Mouse (Mus musculus) midbrain, embryonic 10.5 days (tissue): ENCODE data around the gene Emg1. TPM values are rescaled to one million over a fixed set of nuclear protein-coding genes. Genes with fewer than 3 reads are reported as not detected.
A peak's percentile ranks its signal among the peaks of the same experiment; 100 is the strongest.

ENCODE experiments used
- DNase-seq: peaks from one replicate; pipeline ENCODE4 v3.0.0-alpha.2; 2017; ENCODE audit warnings: low spot score
- H3K27ac ChIP-seq: fragments of 300-500 bp; sonication (generic); replicated peaks from 2 replicates; pipeline ENCODE4 v1.5.1; 2016; ENCODE audit warnings: mild to moderate bottlenecking
- H3K27me3 ChIP-seq: fragments of 300-500 bp; sonication (generic); 2 replicates; pipeline ENCODE4 v1.6.1; 2016; ENCODE audit warnings: low read depth, mild to moderate bottlenecking; ENCODE audit not compliant: poor library complexity, severe bottlenecking
- H3K36me3 ChIP-seq: fragments of 300-500 bp; sonication (generic); 2 replicates; pipeline ENCODE4 v1.6.1; 2016; ENCODE audit warnings: mild to moderate bottlenecking, moderate library complexity
- H3K4me1 ChIP-seq: fragments of 300-500 bp; sonication (generic); 2 replicates; pipeline ENCODE4 v1.6.1; 2016
- H3K4me3 ChIP-seq: fragments of 300-500 bp; sonication (generic); 2 replicates; pipeline ENCODE4 v1.5.1; 2016; ENCODE audit warnings: mild to moderate bottlenecking, moderate library complexity
- H3K9me3 ChIP-seq: fragments of 300-500 bp; sonication (generic); replicated peaks from 2 replicates; pipeline ENCODE4 v1.6.1; 2016; ENCODE audit warnings: mild to moderate bottlenecking
- WGBS: fragments of 180-500 bp; shearing (Covaris S2); methylation state at CpG from one replicate; pipeline ENCODE4 v1.1.7; 2016; 5-methylcytosine and 5-hydroxymethylcytosine counted together
- microRNA counts: library from miRNA; unstranded; fragments of <30 nt; microRNA quantifications from one replicate; lab custom pipeline; 2017
- microRNA-seq: library from miRNA; unstranded; fragments of <30 nt; microRNA quantifications from one replicate; pipeline ENCODE4, GENCODE M21; 2017
- polyA plus RNA-seq: library from polyadenylated mRNA; unstranded; fragments of >200 nt; fragmentation: Nextera tagmentation; extraction: Ambion mirVana; gene quantifications from 2 replicates; pipeline ENCODE4 v1.2.1, GENCODE M21; 2016

The Emg1 gene
- polyA plus RNA-seq, 1 experiment from 2014 or later, result 243 TPM

- WGBS, result under 1% methylated on average over 82 of the region's 87 CpGs
- peaks cover 12% of the 10 kb centered on the region for H3K4me1 ChIP-seq
- H3K27me3 ChIP-seq, result no peaks in the 10 kb centered on the region
- peak; percentile 99 for DNase-seq
- peak within 1 kb of the TSS; percentile 77 for H3K4me3 ChIP-seq
- peak within 1 kb of the TSS; percentile 88 for H3K27ac ChIP-seq
- no peaks in the 10 kb centered on the region for H3K36me3 ChIP-seq
- no peaks in the 10 kb centered on the region for H3K9me3 ChIP-seq
Measured at GRCm38 (mm10) chr6:124662477-124663423, 49.2 kb downstream of the Emg1 start, which contains the start of gene Lpcat3. Lpcat3 (plus strand) TSS chr6:124663027.

GRCm38 (mm10) chr6:124661995-124662394, 50.0 kb downstream of the Emg1 start:
- no peak for DNase-seq
- Histone ChIP-seq H3K36me3 (no peaks in the 10 kb centered on the region), H3K9me3 (no peaks in the 10 kb centered on the region), H3K4me3 (peak overlapping the region; percentile 77), H3K27ac (peak overlapping the region; percentile 88), H3K4me1 (peaks cover 12% of the 10 kb centered on the region), H3K27me3 (no peaks in the 10 kb centered on the region)
- WGBS, result 30% methylated on average over 6 of the region's 6 CpGs

- Histone ChIP-seq H3K9me3 (no peaks in the 10 kb centered on the region), H3K27ac (no peak overlapping the region), H3K27me3 (no peaks in the 10 kb centered on the region), H3K4me3 (no peak overlapping the region), H3K4me1 (peaks cover 12% of the 10 kb centered on the region), H3K36me3 (no peaks in the 10 kb centered on the region)
- no peak for DNase-seq
- WGBS, result 96% methylated on average over 4 of the region's 4 CpGs
Measured at GRCm38 (mm10) chr6:124661156-124661806, 50.7 kb downstream of the Emg1 start.

- H3K36me3 ChIP-seq, result no peaks in the 10 kb centered on the region
- WGBS, result 54% methylated on average over 2 of the region's 2 CpGs
- peaks cover 5% of the 10 kb centered on the region; the same call in 1 of the 2 replicates for H3K4me1 ChIP-seq
- H3K4me3 ChIP-seq, result no peak overlapping the region
- peaks cover 7% of the 10 kb centered on the region; the same call in 1 of the 2 replicates for H3K9me3 ChIP-seq
- H3K27me3 ChIP-seq, result no peaks in the 10 kb centered on the region
- DNase-seq, result no peak
- no peak overlapping the region for H3K27ac ChIP-seq
Measured at GRCm38 (mm10) chr6:124658067-124658466, 53.9 kb downstream of the Emg1 start.

- Histone ChIP-seq H3K27ac (no peak overlapping the region), H3K27me3 (no peaks in the 10 kb centered on the region), H3K36me3 (no peaks in the 10 kb centered on the region), H3K4me1 (no peaks in the 10 kb centered on the region), H3K4me3 (no peak overlapping the region), H3K9me3 (peaks cover 10% of the 10 kb centered on the region; the same call in 1 of the 2 replicates)
- 79% methylated on average over 6 of the region's 6 CpGs for WGBS
- DNase-seq, result no peak
Measured at GRCm38 (mm10) chr6:124655893-124656292, 56.1 kb downstream of the Emg1 start.

MicroRNAs within 50 kb of the gene (microRNA counts, 519-probe panel; counts per million panel counts)
- microRNA mmu-miR-141 (lab: Ali Mortazavi, UCI), result not detected
- microRNA mmu-miR-200c (lab: Ali Mortazavi, UCI), result 4,291 counts per million, percentile 21 among the panel's probes with 10 or more counts

Small RNA genes within 50 kb of the gene (microRNA-seq; reads per million reads assigned to microRNA genes)
- gene Mir141 (91.6 reads per million, percentile 49 among the genes with 10 or more reads in this experiment), gene Mir200c (600 reads per million, percentile 70 among the genes with 10 or more reads in this experiment)

Other genes with a start within 250 kb of the Emg1 start
- 8.4 and 15.2 TPM in 2 replicates for gene Clstn3, start 247.4 kb downstream of the Emg1 start, polyA plus RNA-seq
- 0.14 and 0.28 TPM in 2 replicates for gene C1rl, start 219.1 kb downstream of the Emg1 start, polyA plus RNA-seq
- gene C1ra, start 199.8 kb downstream of the Emg1 start, polyA plus RNA-seq, result 0.06 and 0.12 TPM in 2 replicates
- gene C1s1, start 169.8 kb downstream of the Emg1 start, polyA plus RNA-seq, result 0.17 and 0.37 TPM in 2 replicates
- gene C1rb, start 141.9 kb downstream of the Emg1 start, polyA plus RNA-seq, result not detected in 2 replicates
- gene C1s2, start 76.1 kb downstream of the Emg1 start, polyA plus RNA-seq, result 0.11 TPM in 1 of 2 replicates, not detected in the other
- 35.8 and 38.7 TPM in 2 replicates for gene Lpcat3, start 49.2 kb downstream of the Emg1 start, polyA plus RNA-seq
- gene Phb2, start 158 bp upstream of the Emg1 start, polyA plus RNA-seq, result 401 and 471 TPM in 2 replicates
- 6.1 and 7.2 TPM in 2 replicates for gene Ptpn6, start 26.5 kb upstream of the Emg1 start, polyA plus RNA-seq
- 445 and 490 TPM in 2 replicates for gene Grcc10, start 29.2 kb upstream of the Emg1 start, polyA plus RNA-seq
- gene Gm45234, start 43.8 kb upstream of the Emg1 start, polyA plus RNA-seq, result not detected in 2 replicates
- gene Atn1, start 44.3 kb upstream of the Emg1 start, polyA plus RNA-seq, result 10.2 and 10.5 TPM in 2 replicates
- 4.6 and 6.5 TPM in 2 replicates for gene Eno2, start 57.5 kb upstream of the Emg1 start, polyA plus RNA-seq
- 1.3 and 1.4 TPM in 2 replicates for gene Lrrc23, start 67.5 kb upstream of the Emg1 start, polyA plus RNA-seq
- 8.8 and 10.0 TPM in 2 replicates for gene Spsb2, start 96.5 kb upstream of the Emg1 start, polyA plus RNA-seq
- gene Tpi1, start 102.1 kb upstream of the Emg1 start, polyA plus RNA-seq, result 786 and 953 TPM in 2 replicates
- gene Usp5, start 117.3 kb upstream of the Emg1 start, polyA plus RNA-seq, result 212 and 228 TPM in 2 replicates
- gene Cdca3, start 117.4 kb upstream of the Emg1 start, polyA plus RNA-seq, result 258 and 273 TPM in 2 replicates
- 0.89 and 3.4 TPM in 2 replicates for gene Gnb3, start 128.1 kb upstream of the Emg1 start, polyA plus RNA-seq
- gene P3h3, start 145.6 kb upstream of the Emg1 start, polyA plus RNA-seq, result 8.3 and 9.9 TPM in 2 replicates
- 2.8 and 3.6 TPM in 2 replicates for gene Gpr162, start 151.8 kb upstream of the Emg1 start, polyA plus RNA-seq
- 0.05 TPM in 1 of 2 replicates, not detected in the other for gene Cd4, start 176.0 kb upstream of the Emg1 start, polyA plus RNA-seq
- 1.0 and 1.5 TPM in 2 replicates for gene Lag3, start 199.5 kb upstream of the Emg1 start, polyA plus RNA-seq
- 261 and 296 TPM in 2 replicates for gene Ptms, start 207.9 kb upstream of the Emg1 start, polyA plus RNA-seq
- gene Mlf2, start 219.2 kb upstream of the Emg1 start, polyA plus RNA-seq, result 428 and 435 TPM in 2 replicates